Mouse (Mus musculus) lung, postnatal 0 days (tissue): ENCODE measurements around the gene Sfi1.
"Not testable (repeated sequence)": the region's sequence is repeated elsewhere in the genome, so short reads cannot be mapped to it uniquely, and the experiment has no call there.

ENCODE experiments used
- CTCF ChIP-seq: IDR thresholded peaks from 2 replicates; pipeline ENCODE4 v1.5.1; 2016; ENCODE audit warnings: antibody characterized with exemption, mild to moderate bottlenecking
- EP300 ChIP-seq: IDR thresholded peaks from 2 replicates; pipeline ENCODE4 v1.6.1; 2016; ENCODE audit warnings: antibody characterized with exemption, mild to moderate bottlenecking, control low read depth

DNA sequence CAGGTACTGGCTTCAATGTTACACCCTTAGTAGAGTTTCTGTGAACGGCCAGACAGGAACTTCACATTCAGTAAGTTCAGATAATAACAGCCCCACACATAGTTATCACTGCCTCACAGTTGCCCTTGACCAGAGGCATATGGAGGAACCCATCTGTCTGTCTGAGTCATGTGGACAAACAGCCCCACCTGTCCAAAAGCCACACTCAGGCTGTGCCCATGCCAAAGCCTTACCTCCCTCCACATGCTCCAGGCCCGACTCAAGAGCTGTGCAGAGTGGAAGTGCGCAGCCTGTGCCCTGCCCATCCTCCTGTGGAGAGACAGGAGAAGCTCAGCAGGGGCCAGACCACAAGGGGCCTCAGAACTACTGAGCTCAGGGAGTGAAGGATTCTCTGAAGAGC, 49.3 kb downstream of the Sfi1 start:
- TF ChIP-seq EP300, CTCF: not testable (repeated sequence)
